Mouse (Mus musculus): ENCODE data around the gene Amn1. TPM values are rescaled to one million over a fixed set of nuclear protein-coding genes. Genes with fewer than 3 reads are reported as not detected.

Gene Amn1
- total RNA-seq, 2 experiments from 2014 or later = 21.0 to 25.7 TPM

Other genes starting within 250 kb of the Amn1 start
- gene Sinhcaf, start 242.2 kb downstream of the Amn1 start, total RNA-seq (2021) = 10 to 100 TPM; 21.8 to 21.9 TPM
- gene Dennd5b, start 87.0 kb downstream of the Amn1 start, total RNA-seq (2021) = 10 to 100 TPM; 37.9 to 41.0 TPM
- not detected for gene Gm10203, start 58.5 kb downstream of the Amn1 start, total RNA-seq (2021)
- 10 to 100 TPM; 12.2 to 15.7 TPM for gene Etfbkmt, start 48.9 kb downstream of the Amn1 start, total RNA-seq (2021)
- gene Resf1, start 120.7 kb upstream of the Amn1 start, total RNA-seq (2021) = 10 to 100 TPM; 20.9 to 24.8 TPM
- gene Bicd1, start 220.2 kb upstream of the Amn1 start, total RNA-seq (2021) = 1 to 10 TPM; 4.4 to 4.6 TPM

Measured in heart, postnatal 4 days (tissue).